Mouse (Mus musculus): ENCODE data around the gene Tecrl.

The Tecrl gene

GRCm38 (mm10) chr5:83354846-83355561 lies at the start of gene Tecrl:
TSS of gene Tecrl (minus strand) at chr5:83355195.
- DNase-seq, result peak; percentile 16

DNA sequence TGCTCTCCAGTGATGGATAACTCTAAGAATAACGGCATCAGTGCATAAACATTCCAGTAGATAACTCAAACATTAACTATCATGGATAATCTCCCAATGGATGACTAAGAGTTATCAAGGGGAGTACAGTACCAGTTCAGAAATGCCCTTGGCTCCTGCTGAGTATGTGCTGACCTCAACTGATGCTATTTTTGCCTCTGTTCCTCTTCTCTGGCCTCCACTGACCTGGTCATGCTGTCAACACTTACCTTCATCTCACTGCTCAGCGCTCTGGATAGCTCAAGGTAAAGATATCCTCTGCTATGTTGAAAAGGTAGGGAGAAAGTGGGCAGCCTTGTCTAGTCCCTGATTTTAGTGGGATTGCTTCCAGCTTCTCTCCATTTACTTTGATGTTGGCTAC lies 30.0 kb upstream of the Tecrl start:
- DNase-seq, result no peak

DNA sequence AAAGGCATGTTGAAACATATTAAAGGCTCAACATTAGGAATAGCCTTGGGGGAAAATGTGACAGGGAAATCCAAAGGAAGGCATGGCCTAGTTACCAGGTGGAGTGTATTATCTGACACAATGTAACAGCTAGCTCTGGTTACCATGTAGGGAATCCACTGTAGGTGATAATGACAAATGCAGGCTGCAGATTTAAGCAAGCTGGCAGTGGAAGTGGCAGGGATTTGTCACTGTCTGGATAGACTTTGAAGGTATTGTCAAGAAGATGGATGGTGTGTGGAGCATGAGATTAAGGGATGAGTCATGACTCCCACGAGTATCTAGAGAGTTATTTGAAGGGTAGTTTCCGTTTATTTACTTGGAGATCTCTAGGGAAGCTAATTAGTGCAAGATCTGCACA lies 3.4 kb downstream of the Tecrl start:
- DNase-seq, result peak; percentile 7

DNA sequence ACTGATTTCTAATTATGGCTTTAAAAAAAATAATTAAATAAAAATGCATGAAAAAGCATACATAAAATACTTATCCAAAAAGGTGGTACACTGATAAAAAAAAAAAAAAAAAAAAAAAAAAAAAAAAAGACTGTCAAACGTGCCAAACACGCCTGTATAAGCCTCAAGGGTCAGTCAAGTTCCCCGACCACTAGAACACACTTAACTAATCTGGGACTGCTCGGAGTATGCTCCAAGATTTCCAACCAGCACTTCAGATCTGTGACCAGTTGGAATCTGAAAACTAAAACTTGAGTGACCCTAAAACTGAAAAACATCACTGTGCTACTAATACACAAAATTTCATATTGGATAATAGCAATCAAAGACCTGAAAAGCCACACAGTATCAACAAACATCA lies 15.9 kb downstream of the Tecrl start:
- DNase-seq, result no peak

GRCm38 (mm10) chr5:83267148-83267776 lies 87.7 kb downstream of the Tecrl start:
- peak; percentile 15 for DNase-seq

- DNase-seq, result no peak
These were observed 94.9 kb downstream of the Tecrl start for GRCm38 (mm10) chr5:83260059-83260458.

DNA sequence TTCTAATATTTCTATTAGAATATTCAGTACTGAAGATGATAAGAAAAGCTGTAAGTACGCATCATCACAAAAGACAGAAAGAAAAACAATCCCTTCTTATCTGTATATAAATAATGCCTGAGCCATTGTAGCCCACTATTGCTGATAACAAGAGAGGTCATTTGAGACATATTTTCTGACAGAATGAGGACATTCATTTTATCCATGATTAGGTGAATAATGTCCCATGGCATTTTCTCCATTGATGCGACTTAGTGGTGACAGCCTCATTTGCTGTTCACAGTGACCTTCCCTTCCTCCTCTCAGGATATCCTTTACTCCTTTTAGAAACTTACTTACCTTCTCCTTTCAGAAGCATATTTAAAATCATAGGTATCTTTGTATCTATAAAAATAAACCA lies 100.9 kb downstream of the Tecrl start:
- DNase-seq, result peak; percentile 52

GRCm38 (mm10) chr5:83238848-83239452 lies 116.0 kb downstream of the Tecrl start:
- peak; percentile 47 for DNase-seq
